Mouse (Mus musculus): Measurements from ENCODE around the gene Eif3b.
A peak's percentile ranks its signal among the peaks of the same experiment; 100 is the strongest.

Gene Eif3b

GRCm38 (mm10) chr5:140418489-140419441 lies at the start of gene Eif3b:
Gene Eif3b, plus strand, starts transcription at chr5:140419328.
- DNase-seq: peak; percentile 93

DNA sequence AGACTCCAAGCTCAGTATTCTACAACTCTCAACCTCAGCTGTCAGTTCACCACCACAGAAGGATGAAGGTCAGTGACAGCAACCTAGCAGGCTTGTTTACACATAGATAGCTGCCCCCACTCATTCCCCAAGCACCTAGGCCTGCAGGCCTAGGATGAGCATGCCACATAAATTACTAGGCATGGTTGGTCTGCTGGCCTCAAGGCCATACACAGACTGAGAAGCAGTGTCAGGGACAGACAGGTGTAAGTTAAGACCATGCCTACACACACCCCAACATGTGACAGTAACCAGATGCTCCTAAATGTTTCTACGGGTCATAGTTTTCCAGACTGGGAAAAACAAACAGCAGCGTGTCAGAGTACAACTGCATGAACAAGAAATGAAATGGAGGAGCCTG lies 49.7 kb upstream of the Eif3b start:
- no peak for DNase-seq

DNA sequence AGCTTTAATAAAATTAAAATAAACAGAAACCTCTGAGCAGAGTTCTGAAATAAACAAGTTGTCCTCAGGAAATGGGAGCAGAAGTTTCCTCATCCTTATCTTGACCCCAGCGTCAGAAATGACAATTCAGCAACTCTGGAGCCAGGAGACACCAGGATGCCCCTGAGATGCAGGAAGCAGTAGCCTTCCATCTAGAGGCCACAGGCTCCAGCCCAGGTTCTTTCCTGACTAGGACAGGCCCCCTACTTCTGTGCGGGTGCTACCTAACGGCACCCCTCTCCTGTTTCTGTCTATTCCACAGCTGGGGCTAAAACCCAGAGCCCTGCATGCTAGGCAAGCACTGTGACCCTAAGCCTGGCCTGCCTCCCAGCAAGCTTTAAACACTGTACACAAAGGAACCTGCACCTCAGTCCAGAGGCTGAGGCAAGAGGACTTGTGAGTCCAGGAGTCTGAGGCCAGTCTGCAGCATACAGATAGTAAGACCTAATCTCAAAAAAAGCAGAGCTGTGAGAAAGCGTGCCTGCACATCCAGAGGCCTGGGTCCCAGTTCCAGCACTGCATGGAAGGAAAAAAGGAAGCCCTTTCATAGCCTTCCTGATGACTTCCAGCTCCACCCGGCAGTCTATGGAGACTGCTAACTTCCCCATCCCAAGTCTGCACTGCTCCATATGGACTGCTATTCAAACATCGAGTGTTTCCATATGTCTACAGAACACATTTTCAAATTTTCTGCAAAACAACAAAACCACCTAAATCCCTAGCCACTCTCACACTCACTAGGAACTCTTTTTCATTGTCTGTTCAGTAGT lies 48.5 kb upstream of the Eif3b start:
- peak; percentile 72 for DNase-seq

- DNase-seq: no peak
Measured at GRCm38 (mm10) chr5:140371671-140372070, 47.5 kb upstream of the Eif3b start.

DNA sequence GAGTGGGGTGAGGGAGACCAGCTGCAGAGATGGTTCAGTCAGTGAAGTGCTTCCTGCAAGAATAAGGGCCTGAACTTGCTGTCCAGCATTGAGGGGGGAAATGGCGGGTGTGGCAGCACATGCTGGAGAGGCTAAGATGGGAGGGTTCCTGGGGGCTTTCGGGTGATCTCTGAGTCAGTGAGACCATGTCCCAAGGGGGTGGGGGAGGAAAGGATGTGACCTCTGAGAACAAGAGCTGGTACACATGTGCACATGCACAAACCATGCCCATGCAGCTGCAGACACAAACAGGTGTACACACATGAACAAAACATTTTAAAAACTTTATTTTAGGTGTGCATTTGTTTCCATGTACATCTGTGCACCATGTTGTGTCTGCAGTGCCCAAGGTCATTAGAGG lies 45.4 kb upstream of the Eif3b start:
- DNase-seq: no peak

- DNase-seq: no peak
Measured at GRCm38 (mm10) chr5:140374226-140374625, 44.9 kb upstream of the Eif3b start.

GRCm38 (mm10) chr5:140375249-140375829 lies 43.8 kb upstream of the Eif3b start:
- peak; percentile 29 for DNase-seq

DNA sequence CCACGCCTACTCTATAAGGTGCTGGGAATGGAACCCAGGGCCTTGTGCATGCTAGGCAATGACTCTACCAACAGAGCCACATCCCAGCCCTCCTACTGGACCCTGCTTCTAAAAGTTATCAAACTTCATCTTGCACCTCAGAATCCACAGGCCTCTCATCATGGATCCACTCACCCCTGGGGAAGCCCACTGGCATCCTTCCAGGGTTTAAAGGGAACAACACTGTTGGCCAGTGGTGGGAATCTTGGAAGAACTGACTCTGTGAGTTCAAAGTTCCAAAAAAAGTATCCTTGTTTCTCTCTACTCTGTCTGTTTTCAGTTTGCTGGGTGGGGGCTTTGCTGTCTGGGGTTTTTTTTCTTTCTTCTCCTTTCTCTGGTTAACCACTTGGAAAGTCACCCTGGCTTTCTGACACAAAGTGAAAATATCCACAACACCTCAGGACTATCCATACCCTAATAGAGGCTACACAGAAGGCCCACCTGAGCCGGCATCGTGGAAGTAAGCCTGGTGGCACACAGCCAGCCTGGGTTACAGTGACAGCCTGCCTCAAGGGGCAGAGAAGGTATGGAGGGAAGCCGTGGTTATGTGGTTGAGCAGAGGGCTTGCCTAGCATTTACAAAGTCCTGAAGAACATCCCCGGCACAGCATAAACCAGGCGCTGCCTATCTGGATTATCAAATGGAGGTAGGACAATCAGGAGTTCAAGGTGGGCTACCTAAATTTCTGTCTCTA lies 40.8 kb upstream of the Eif3b start:
- DNase-seq: peak; percentile 78

DNA sequence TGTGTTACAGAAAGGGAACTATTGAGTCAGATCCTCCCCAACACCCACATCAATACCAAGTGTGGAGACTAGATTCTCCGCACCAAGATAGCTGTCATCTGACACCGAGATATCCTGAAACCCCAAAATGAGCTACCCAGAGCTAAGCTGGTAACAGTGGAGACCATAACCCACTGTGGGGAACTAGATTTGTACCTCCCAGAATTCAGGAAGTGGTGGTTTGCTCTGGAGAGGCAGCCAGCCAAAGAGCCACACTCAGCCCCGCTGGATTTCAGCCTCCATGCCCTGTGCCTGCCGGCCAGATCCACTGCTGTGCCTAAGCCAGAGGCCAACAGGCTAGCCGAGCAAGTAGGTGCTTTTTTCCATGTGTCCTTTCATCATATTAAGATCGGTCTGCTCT lies 39.8 kb upstream of the Eif3b start:
- DNase-seq: no peak

GRCm38 (mm10) chr5:140381156-140381555 lies 38.0 kb upstream of the Eif3b start:
- DNase-seq: no peak

GRCm38 (mm10) chr5:140382688-140383087 lies 36.4 kb upstream of the Eif3b start:
- DNase-seq: no peak

DNA sequence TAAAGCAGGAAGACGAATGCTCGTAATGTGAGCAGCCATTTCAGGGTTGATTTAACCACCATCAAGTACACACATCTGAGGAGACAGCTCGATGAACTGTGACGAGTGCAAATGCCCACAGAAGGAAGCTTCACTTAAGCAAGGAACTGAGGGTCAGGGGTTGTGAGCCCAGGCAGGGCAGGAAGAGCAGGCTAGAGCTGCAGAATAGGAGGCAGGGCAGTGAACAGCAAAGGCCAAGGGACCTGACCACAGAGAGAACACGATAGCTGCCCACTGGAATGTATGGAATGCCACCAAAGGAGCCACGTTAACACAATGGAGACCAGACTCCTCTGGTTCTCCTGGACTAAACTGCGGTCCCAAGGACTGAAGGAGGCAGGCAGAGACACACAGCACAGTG lies 35.6 kb upstream of the Eif3b start:
- peak; percentile 64 for DNase-seq

DNA sequence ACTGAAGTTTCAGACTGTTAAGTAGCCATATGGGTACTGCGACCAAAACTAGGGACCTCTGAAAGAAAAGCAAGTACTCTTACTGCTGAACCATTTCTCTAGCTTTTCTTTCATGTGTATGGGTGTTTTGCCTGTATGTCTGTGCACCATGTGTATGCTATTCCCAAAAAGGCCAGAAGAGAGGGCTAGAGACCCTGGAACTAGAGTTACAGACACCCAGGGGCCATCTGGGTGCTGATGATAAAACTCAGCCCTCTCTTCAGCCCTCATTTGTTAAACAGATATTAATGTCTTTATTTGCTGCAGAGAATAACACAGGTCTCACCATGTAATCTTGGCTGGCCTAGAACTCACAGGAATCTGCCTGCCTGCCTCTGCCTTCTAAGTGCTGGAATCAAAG lies 34.7 kb upstream of the Eif3b start:
- DNase-seq: no peak

GRCm38 (mm10) chr5:140387236-140387635 lies 31.9 kb upstream of the Eif3b start:
- no peak for DNase-seq

GRCm38 (mm10) chr5:140387816-140388510 lies 31.2 kb upstream of the Eif3b start:
- DNase-seq: no peak

- peak; percentile 100 for DNase-seq
Measured at GRCm38 (mm10) chr5:140388588-140389576, 30.2 kb upstream of the Eif3b start, which contains the start of gene Snx8. Gene Snx8, minus strand, starts transcription at chr5:140389262.

DNA sequence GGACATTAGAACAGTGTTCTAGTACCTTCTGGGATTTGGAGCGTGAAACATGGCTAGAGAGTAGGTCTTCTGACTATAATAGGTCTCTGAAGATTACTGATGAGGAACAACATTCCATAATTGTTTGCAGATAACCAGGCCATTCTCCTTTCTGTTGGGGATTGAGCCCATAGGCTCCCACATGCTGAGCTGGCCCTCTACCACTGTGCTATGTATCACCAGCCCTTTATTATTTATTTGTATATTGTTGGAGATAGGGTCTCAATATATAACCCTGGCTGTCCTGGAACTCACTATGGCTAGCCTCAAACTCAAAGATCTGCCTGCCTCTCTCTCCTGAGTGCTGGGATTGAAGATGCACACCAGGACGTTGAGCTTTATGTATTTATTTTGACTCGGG lies 29.5 kb upstream of the Eif3b start:
- DNase-seq: no peak

GRCm38 (mm10) chr5:140391435-140391834 lies 27.7 kb upstream of the Eif3b start:
- DNase-seq: no peak

- DNase-seq: no peak
Measured at GRCm38 (mm10) chr5:140391981-140392380, 27.1 kb upstream of the Eif3b start.

DNA sequence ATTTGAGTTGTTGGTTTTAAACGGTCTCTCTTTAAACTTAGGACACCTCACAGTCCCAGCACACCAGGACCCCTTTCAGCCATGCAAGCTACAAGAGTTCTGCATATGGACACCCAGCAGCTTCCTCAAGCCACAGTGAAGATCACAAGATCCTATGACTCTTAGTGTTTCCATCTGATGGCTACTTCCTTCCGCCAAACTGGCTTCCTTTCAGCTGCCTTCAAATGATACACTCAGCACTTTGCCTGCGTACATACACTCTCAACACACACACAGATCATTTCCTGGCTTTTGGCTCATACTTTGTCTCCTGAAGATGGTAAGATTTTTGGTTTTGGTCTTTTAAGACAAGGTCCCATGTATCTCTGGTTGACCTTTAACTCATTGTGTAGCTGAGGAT lies 26.4 kb upstream of the Eif3b start:
- DNase-seq: no peak
